Mouse (Mus musculus) liver, postnatal 0 days (tissue): ENCODE measurements at regions not wholly inside any gene's neighbourhood (a gene's known extent, or its start where the extent isn't known, plus 50 kb on each side); places are given as distances from the start of the nearest gene placed in this dataset.
A peak's percentile ranks its signal among the peaks of the same experiment; 100 is the strongest.

Experiments used
- ATAC-seq: fragments of 200-750 bp; cut with Nextera tagmentation; 2 replicates; pipeline ENCODE4 v1.8.0; 2017; ENCODE audit warnings: mild to moderate bottlenecking, moderate library complexity
- DNase-seq: peaks from one replicate; pipeline ENCODE4 v3.0.0-alpha.2; 2016
- H3K27ac ChIP-seq: fragments of 300-500 bp; sonication (generic); 2 replicates; pipeline ENCODE4 v1.5.1; 2014; ENCODE audit warnings: antibody characterized with exemption, moderate library complexity, mild to moderate bottlenecking, low read depth
- H3K27me3 ChIP-seq: fragments of 300-500 bp; sonication (generic); 2 replicates; pipeline ENCODE4 v1.6.1; 2014; ENCODE audit warnings: low read length, control low read depth, mixed read lengths; ENCODE audit not compliant: insufficient read depth
- H3K36me3 ChIP-seq: fragments of 300-500 bp; sonication (generic); replicated peaks from 2 replicates; pipeline ENCODE4 v1.6.1; 2014; ENCODE audit warnings: mild to moderate bottlenecking, control low read depth, low read length, moderate library complexity, mixed read lengths; ENCODE audit not compliant: insufficient read depth
- H3K4me1 ChIP-seq: fragments of 300-500 bp; sonication (generic); 2 replicates; pipeline ENCODE4 v1.6.1; 2014; ENCODE audit warnings: antibody characterized with exemption, mild to moderate bottlenecking, control low read depth; ENCODE audit not compliant: insufficient read depth
- H3K4me2 ChIP-seq: fragments of 300-500 bp; sonication (generic); 2 replicates; pipeline ENCODE4 v1.6.1; 2014; ENCODE audit warnings: low read depth, mild to moderate bottlenecking, low read length, moderate library complexity, mixed read lengths
- H3K4me3 ChIP-seq: fragments of 300-500 bp; sonication (generic); 2 replicates; pipeline ENCODE4 v1.5.1; 2014; ENCODE audit warnings: low read depth, low read length
- H3K9ac ChIP-seq: fragments of 300-500 bp; sonication (generic); replicated peaks from 2 replicates; pipeline ENCODE4 v1.6.1; 2014; ENCODE audit warnings: mild to moderate bottlenecking, moderate library complexity
- H3K9me3 ChIP-seq: fragments of 300-500 bp; sonication (generic); 2 replicates; pipeline ENCODE4 v1.6.1; 2016; ENCODE audit warnings: mild to moderate bottlenecking, control low read depth, low read length, mixed read lengths
- CTCF ChIP-seq: sonication (generic); IDR thresholded peaks from 2 replicates; pipeline ENCODE4 v1.5.1; 2016; ENCODE audit warnings: antibody characterized with exemption, low read depth
- EP300 ChIP-seq: IDR thresholded peaks from 2 replicates; pipeline ENCODE4 v1.6.1; 2016; ENCODE audit warnings: antibody characterized with exemption, low read depth, mild to moderate bottlenecking
- WGBS: fragments of 180-500 bp; shearing (Covaris S2); extraction: QIAGEN DNeasy Blood & Tissue Kit; methylation state at CpG from one replicate; pipeline ENCODE4 v1.1.7; 2014; ENCODE audit not compliant: insufficient replicate concordance; 5-methylcytosine and 5-hydroxymethylcytosine counted together

DNA sequence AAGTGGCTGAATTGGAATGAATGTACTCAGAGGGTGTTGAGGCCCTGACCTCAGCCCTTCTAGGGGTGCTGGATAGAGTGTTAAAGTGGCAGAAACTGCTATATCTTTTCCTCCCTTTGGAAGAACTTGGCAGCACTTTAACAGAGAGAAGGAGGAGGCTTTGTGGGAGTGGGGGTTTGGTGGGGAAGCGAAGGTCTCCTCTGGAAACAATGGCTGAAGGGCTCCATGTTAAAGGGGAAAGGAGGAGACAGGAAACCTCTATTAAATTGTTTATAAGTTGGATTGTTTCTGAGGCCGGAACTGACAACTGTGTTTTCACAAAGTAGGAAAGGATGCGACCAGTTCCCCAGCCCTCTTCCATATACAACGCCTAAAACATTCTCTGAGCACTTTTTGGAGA is 83.7 kb upstream of the Jag1 start:
- Histone ChIP-seq H3K9me3 (no peaks in the 10 kb centered on the region), H3K27me3 (no peaks in the 10 kb centered on the region), H3K27ac (no peak overlapping the region), H3K4me1 (no peaks in the 10 kb centered on the region), H3K4me3 (no peak overlapping the region), H3K36me3 (no peaks in the 10 kb centered on the region), H3K9ac (no peak overlapping the region), H3K4me2 (no peak overlapping the region)
- TF ChIP-seq EP300, result no peak
- no peak for TF ChIP-seq CTCF
- ATAC-seq (no peak), DNase-seq (no peak)
- 68% methylated on average over 4 of the region's 4 CpGs for WGBS

DNA sequence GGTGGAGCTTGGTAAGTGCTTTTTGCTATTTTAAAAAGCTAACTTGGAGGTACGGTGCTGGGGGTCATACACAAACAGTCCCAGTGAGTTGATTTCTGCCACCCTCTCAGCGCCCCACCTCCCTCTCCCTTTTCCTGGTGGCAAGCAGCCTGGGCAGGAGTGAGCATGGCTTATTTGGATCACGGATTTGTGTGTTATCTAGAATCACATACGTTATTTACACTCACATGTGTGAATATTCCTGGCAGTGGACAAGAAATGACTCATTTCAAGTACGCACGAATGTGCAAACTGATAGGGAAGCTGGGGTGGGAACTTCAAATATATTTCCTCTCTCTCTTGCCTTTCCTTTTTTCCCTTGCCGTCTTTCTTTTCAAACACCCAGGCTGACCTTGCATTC is 75.7 kb upstream of the Jag1 start:
- Histone ChIP-seq H3K4me2 (no peak overlapping the region), H3K4me3 (no peak overlapping the region), H3K36me3 (no peaks in the 10 kb centered on the region), H3K9ac (no peak overlapping the region), H3K9me3 (no peaks in the 10 kb centered on the region), H3K4me1 (no peaks in the 10 kb centered on the region), H3K27ac (no peak overlapping the region), H3K27me3 (no peaks in the 10 kb centered on the region)
- DNase-seq, result no peak
- TF ChIP-seq CTCF, result no peak
- no peak for TF ChIP-seq EP300
- WGBS, result 25% methylated on average over 7 of the region's 7 CpGs
- ATAC-seq, result no peak

DNA sequence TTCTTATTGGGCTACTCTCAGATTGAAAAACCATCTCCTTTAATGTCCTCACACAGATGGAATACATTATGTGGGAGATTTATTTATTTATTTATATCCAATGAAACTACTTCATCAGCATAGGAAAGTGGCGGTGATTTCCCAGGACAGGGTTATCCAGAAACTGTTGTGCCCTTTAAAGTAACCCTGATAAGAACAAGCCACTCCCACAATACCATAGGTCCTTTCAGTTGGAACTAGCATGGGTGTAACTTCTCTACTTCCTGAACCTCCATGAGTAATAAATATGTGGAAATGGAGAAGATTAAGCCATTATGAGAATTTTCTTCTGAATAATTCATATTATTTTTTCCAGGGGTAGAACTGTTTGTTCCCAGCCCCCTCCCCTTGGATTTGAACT is 52.7 kb upstream of the Jag1 start:
- Histone ChIP-seq H3K4me3 (no peak overlapping the region), H3K27ac (no peak overlapping the region), H3K36me3 (no peaks in the 10 kb centered on the region), H3K4me2 (no peak overlapping the region), H3K9ac (no peak overlapping the region), H3K4me1 (no peaks in the 10 kb centered on the region), H3K27me3 (no peaks in the 10 kb centered on the region), H3K9me3 (no peaks in the 10 kb centered on the region)
- 73% methylated on average over 1 of the region's 1 CpGs for WGBS
- ATAC-seq (no peak), DNase-seq (no peak)
- TF ChIP-seq EP300 (0 out of 2 replicates have a peak, but pooled peaks have one; percentile 27), CTCF (no peak)

DNA sequence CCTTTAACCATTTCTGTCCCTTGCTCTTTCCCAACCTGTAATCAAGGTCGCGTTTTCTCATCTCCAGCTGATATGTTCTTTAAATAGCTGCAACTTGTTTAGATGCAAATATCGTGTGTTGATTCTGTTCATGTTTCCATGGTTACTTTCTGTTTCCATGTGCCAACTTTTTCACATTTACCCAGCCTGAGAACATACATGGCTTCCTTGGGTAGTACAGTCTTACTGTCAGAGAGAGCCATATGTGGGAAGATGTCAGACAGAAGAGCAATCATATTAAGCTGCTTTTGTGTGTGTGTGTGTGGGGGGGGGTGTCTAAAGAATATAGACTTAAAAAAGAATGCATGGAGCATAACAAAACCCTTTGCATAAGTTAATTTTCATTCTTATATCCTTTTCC is 52.2 kb upstream of the Jag1 start:
- Histone ChIP-seq H3K4me1 (no peaks in the 10 kb centered on the region), H3K9me3 (no peaks in the 10 kb centered on the region), H3K36me3 (no peaks in the 10 kb centered on the region), H3K27ac (no peak overlapping the region), H3K9ac (no peak overlapping the region), H3K4me3 (no peak overlapping the region), H3K4me2 (no peak overlapping the region), H3K27me3 (no peaks in the 10 kb centered on the region)
- 82% methylated on average over 3 of the region's 3 CpGs for WGBS
- no peak for DNase-seq
- TF ChIP-seq EP300 (no peak), CTCF (no peak)
- no peak for ATAC-seq
